Mouse (Mus musculus) CH12.LX (cell line): ENCODE results near the gene Rabac1. TPM values are rescaled to one million over a fixed set of nuclear protein-coding genes. Genes with fewer than 3 reads are reported as not detected.

Experiments
- DNase-seq: peaks from one replicate; pipeline ENCODE4 v3.0.0-alpha.2; 2013; ENCODE audit errors: extremely low read depth
- H3K27ac ChIP-seq: 2 replicates; pipeline ENCODE4 v1.5.1; 2012; ENCODE audit warnings: low read depth, mild to moderate bottlenecking, control low read depth, moderate library complexity; ENCODE audit not compliant: insufficient read depth
- H3K27me3 ChIP-seq: replicated peaks from 2 replicates; pipeline ENCODE3; 2012; ENCODE audit warnings: inconsistent platforms
- H3K36me3 ChIP-seq, 2 experiments: replicated peaks in 1 of 2; 2 replicates each; pipeline versions ENCODE3 to v1.6.1; 2012; ENCODE audit warnings: inconsistent platforms in 1 of 2, low read length in 1 of 2, mild to moderate bottlenecking in 1 of 2, mixed read lengths in 1 of 2, moderate library complexity in 1 of 2; ENCODE audit not compliant: control insufficient read depth in 1 of 2, insufficient read depth in 1 of 2
- H3K4me1 ChIP-seq, 2 experiments: 2 replicates each; pipeline ENCODE4 v1.6.1; 2012; ENCODE audit warnings: inconsistent platforms in 1 of 2, moderate library complexity in 1 of 2; ENCODE audit not compliant: insufficient read depth in 2 of 2, control insufficient read depth in 1 of 2
- H3K4me2 ChIP-seq: 2 replicates; pipeline ENCODE4 v1.6.1; 2012; ENCODE audit warnings: low read depth, mild to moderate bottlenecking, control low read depth; ENCODE audit not compliant: poor library complexity, insufficient read depth, severe bottlenecking
- H3K4me3 ChIP-seq, 3 experiments: fragments of 150-350 bp in 1 of 3; sonication (generic) in 1 of 3; replicated peaks in 1 of 3; 2 replicates each; pipeline versions ENCODE3 to v1.5.1; 2011 to 2012; ENCODE audit warnings: low read depth in 2 of 3, low read length in 2 of 3, mild to moderate bottlenecking in 2 of 3, moderate library complexity in 2 of 3, control low read depth in 1 of 3, improper control_type of control experiment in 1 of 3, inconsistent platforms in 1 of 3, mixed read lengths in 1 of 3; ENCODE audit not compliant: poor library complexity in 1 of 3
- H3K79me2 ChIP-seq: replicated peaks from 2 replicates; pipeline ENCODE4 v1.6.1; 2012; ENCODE audit warnings: mild to moderate bottlenecking, moderate library complexity; ENCODE audit not compliant: control insufficient read depth, poor library complexity, insufficient read depth, severe bottlenecking; ENCODE audit errors: extremely low read depth
- H3K9ac ChIP-seq: 2 replicates; pipeline ENCODE4 v1.6.1; 2012; ENCODE audit warnings: low read depth, mild to moderate bottlenecking, control low read depth, moderate library complexity; ENCODE audit not compliant: insufficient read depth
- H3K9me3 ChIP-seq: replicated peaks from 2 replicates; pipeline ENCODE3; 2012; ENCODE audit warnings: low read length, inconsistent platforms, mixed read lengths
- BHLHE40 ChIP-seq: IDR thresholded peaks from 2 replicates; pipeline ENCODE4 v1.6.1; 2011; ENCODE audit warnings: mild to moderate bottlenecking, low read depth, low read length, improper control_type of control experiment
- CHD1 ChIP-seq: IDR thresholded peaks from 2 replicates; pipeline ENCODE4 v1.6.1; 2012; ENCODE audit warnings: low read depth, low read length, improper control_type of control experiment, inconsistent platforms
- CHD2 ChIP-seq: IDR thresholded peaks from 2 replicates; pipeline ENCODE4 v1.6.1; 2011; ENCODE audit warnings: low read length, improper control_type of control experiment
- CTCF ChIP-seq, 2 experiments: IDR thresholded peaks in 1 of 2; conservative IDR thresholded peaks in 1 of 2; 2 replicates each; pipeline ENCODE4 v1.5.1; 2011 to 2012; ENCODE audit warnings: low read depth in 2 of 2, low read length in 2 of 2, improper control_type of control experiment in 1 of 2, inconsistent platforms in 1 of 2, mild to moderate bottlenecking in 1 of 2, moderate library complexity in 1 of 2
- E2F4 ChIP-seq: IDR thresholded peaks from 2 replicates; pipeline ENCODE4 v1.6.1; 2011; ENCODE audit warnings: low read depth, low read length, improper control_type of control experiment; ENCODE audit not compliant: insufficient replicate concordance
- EP300 ChIP-seq: IDR thresholded peaks from 2 replicates; pipeline ENCODE4 v1.6.1; 2011; ENCODE audit warnings: low read length, improper control_type of control experiment
- ETS1 ChIP-seq: conservative IDR thresholded peaks from 2 replicates; pipeline ENCODE4 v1.6.1; 2012; ENCODE audit warnings: low read depth, mild to moderate bottlenecking, inconsistent platforms, low read length, improper control_type of control experiment, moderate library complexity
- GABPA ChIP-seq: IDR thresholded peaks from 2 replicates; pipeline ENCODE4 v1.6.1; 2012; ENCODE audit warnings: low read depth, low read length, improper control_type of control experiment, inconsistent platforms; ENCODE audit not compliant: insufficient replicate concordance
- HCFC1 ChIP-seq: IDR thresholded peaks from 2 replicates; pipeline ENCODE4 v1.6.1; 2012; ENCODE audit warnings: low read depth, mild to moderate bottlenecking, inconsistent platforms, low read length, improper control_type of control experiment
- JUND ChIP-seq: conservative IDR thresholded peaks from 2 replicates; pipeline ENCODE4 v1.6.1; 2011; ENCODE audit warnings: low read depth, low read length, improper control_type of control experiment
- KAT2A ChIP-seq: IDR thresholded peaks from 2 replicates; pipeline ENCODE4 v1.6.1; 2012; ENCODE audit warnings: low read length, improper control_type of control experiment, inconsistent platforms; ENCODE audit not compliant: insufficient replicate concordance
- MAFK ChIP-seq: IDR thresholded peaks from 2 replicates; pipeline ENCODE4 v1.6.1; 2011; ENCODE audit warnings: low read length, improper control_type of control experiment; ENCODE audit not compliant: insufficient replicate concordance
- MAX ChIP-seq: IDR thresholded peaks from 2 replicates; pipeline ENCODE4 v1.6.1; 2011; ENCODE audit warnings: low read length, improper control_type of control experiment
- MAZ ChIP-seq: IDR thresholded peaks from 2 replicates; pipeline ENCODE4 v1.6.1; 2012; ENCODE audit warnings: low read depth, mild to moderate bottlenecking, inconsistent platforms, low read length, improper control_type of control experiment, moderate library complexity
- MEF2A ChIP-seq: IDR thresholded peaks from 2 replicates; pipeline ENCODE4 v1.6.1; 2014; ENCODE audit warnings: low read depth, mild to moderate bottlenecking, inconsistent platforms, low read length, improper control_type of control experiment, borderline replicate concordance
- MYC ChIP-seq: IDR thresholded peaks from 2 replicates; pipeline ENCODE4 v1.6.1; 2011; ENCODE audit warnings: low read depth, mild to moderate bottlenecking, improper control_type of control experiment, low read length
- NELFE ChIP-seq: IDR thresholded peaks from 2 replicates; pipeline ENCODE4 v1.6.1; 2011; ENCODE audit warnings: low read depth, low read length, improper control_type of control experiment
- RAD21 ChIP-seq: IDR thresholded peaks from 2 replicates; pipeline ENCODE4 v1.6.1; 2011; ENCODE audit warnings: low read depth, mild to moderate bottlenecking, low read length, improper control_type of control experiment, moderate library complexity
- SIN3A ChIP-seq: IDR thresholded peaks from 2 replicates; pipeline ENCODE4 v1.6.1; 2012; ENCODE audit warnings: low read length, improper control_type of control experiment, inconsistent platforms
- SMC3 ChIP-seq: IDR thresholded peaks from 2 replicates; pipeline ENCODE4 v1.6.1; 2011; ENCODE audit warnings: low read depth, low read length, improper control_type of control experiment
- TCF12 ChIP-seq: IDR thresholded peaks from 2 replicates; pipeline ENCODE4 v1.6.1; 2014; ENCODE audit warnings: low read depth, mild to moderate bottlenecking, inconsistent platforms, low read length, improper control_type of control experiment
- UBTF ChIP-seq: IDR thresholded peaks from 2 replicates; pipeline ENCODE4 v1.6.1; 2012; ENCODE audit warnings: low read depth, mild to moderate bottlenecking, inconsistent platforms, low read length, improper control_type of control experiment, moderate library complexity
- USF1 ChIP-seq: IDR thresholded peaks from 2 replicates; pipeline ENCODE4 v1.6.1; 2014; ENCODE audit warnings: low read depth, mild to moderate bottlenecking, inconsistent platforms, low read length, improper control_type of control experiment
- ZC3H11A ChIP-seq: IDR thresholded peaks from 2 replicates; pipeline ENCODE4 v1.6.1; 2012; ENCODE audit warnings: low read depth, mild to moderate bottlenecking, inconsistent platforms, low read length, improper control_type of control experiment
- ZKSCAN1 ChIP-seq: IDR thresholded peaks from 2 replicates; pipeline ENCODE4 v1.6.1; 2012; ENCODE audit warnings: low read depth, inconsistent platforms, low read length, improper control_type of control experiment, borderline replicate concordance
- ZNF384 ChIP-seq: IDR thresholded peaks from 2 replicates; pipeline ENCODE4 v1.6.1; 2012; ENCODE audit warnings: low read depth, low read length, improper control_type of control experiment, inconsistent platforms
- dilution Hi-C: fragments of 300-500 bp; cut with MboI; formaldehyde crosslinking; loops from 2 replicates; pipeline ENCODE4 v1.14.3; 2020; ENCODE audit warnings: low sequenced_read_pairs; ENCODE audit not compliant: extremely low pct_unique_long_range_greater_than_20kb, extremely low pct_ligation_motif_present
- in situ Hi-C: fragments of 300-500 bp; cut with MboI; formaldehyde crosslinking; loops from 3 replicates; pipeline ENCODE4 v1.14.3; 2019; ENCODE audit warnings: low sequenced_read_pairs, low pct_ligation_motif_present, low pct_unique_long_range_greater_than_20kb, mixed read lengths
- polyA plus RNA-seq: library from polyadenylated mRNA; unstranded; fragments of >175 nt; gene quantifications from 2 replicates; pipeline ENCODE4 v1.2.1, GENCODE M21; 2012; ENCODE audit warnings: low read depth; ENCODE audit not compliant: insufficient read length
- total RNA-seq, 2 experiments: library from RNA; depleted of rRNA; stranded (reverse); fragments of 300-350 nt in 1 of 2; fragments of >200 nt in 1 of 2; gene quantifications; 2 replicates each; pipeline ENCODE4 v1.2.3; 2012 to 2014

The Rabac1 gene
- total and polyA plus RNA-seq, 3 experiments: 44.6 to 135 (median 70.5) TPM

DNA sequence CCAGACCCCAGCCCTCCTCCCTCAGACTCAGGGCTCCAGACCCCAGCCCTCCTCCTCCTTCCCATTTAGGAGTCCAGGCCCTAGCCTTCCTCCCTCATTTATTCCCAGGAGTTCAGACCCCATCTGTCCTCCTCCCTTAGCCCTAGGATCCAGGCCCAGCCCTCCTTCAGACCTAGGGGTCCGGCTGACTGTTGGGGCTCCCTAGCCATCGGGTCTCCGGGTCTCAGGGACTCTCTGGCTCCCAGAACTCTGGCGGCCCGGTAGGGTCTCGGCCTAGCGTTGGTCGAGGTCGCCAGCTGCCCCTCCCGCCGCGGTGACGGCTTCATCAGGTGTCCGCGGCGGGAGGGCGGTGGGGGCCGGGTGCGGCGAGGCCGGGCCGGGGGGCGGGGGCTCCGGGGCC is 18.6 kb downstream of the Rabac1 start:
- H3K79me2 ChIP-seq: no peaks in the 10 kb centered on the region
- TF ChIP-seq CHD1 (no peak), ZKSCAN1 (no peak), EP300 (no peak), TCF12 (no peak), MYC (no peak), GABPA (no peak), RAD21 (no peak), ZNF384 (no peak), HCFC1 (no peak), MEF2A (no peak), BHLHE40 (no peak), KAT2A (no peak), JUND (no peak), CHD2 (no peak), USF1 (no peak), CTCF (conservative IDR thresholded peaks at IDR 0.05 in 1 of 2, IDR thresholded peaks at IDR 0.05 in 1 of 2; ENCODE audit: low read depth in 2 of 2, low read length in 2 of 2) (no peak), ETS1 (no peak)

GRCm38 (mm10) chr7:24949958-24950623 is 22.5 kb downstream of the Rabac1 start:
- no peak for TF ChIP-seq ZNF384
- TF ChIP-seq RAD21: peak; percentile 63
- no peak for TF ChIP-seq MAX
- TF ChIP-seq MAZ: peak; percentile 60; the same call in 1 of the 2 replicates
- TF ChIP-seq SIN3A: peak; percentile 67; the same call in 1 of the 2 replicates
- no peak for TF ChIP-seq MAFK
- TF ChIP-seq ZC3H11A: peak; percentile 8; the same call in 1 of the 2 replicates
- peak; percentile 24; the same call in 1 of the 2 replicates for TF ChIP-seq NELFE
- TF ChIP-seq E2F4: no peak
- TF ChIP-seq UBTF: no peak
- peak; percentile 79 for TF ChIP-seq SMC3
- peak in 1 of 2 experiments; percentile 88; a peak in 3 of 4 replicates for TF ChIP-seq CTCF (conservative IDR thresholded peaks at IDR 0.05 in 1 of 2, IDR thresholded peaks at IDR 0.05 in 1 of 2; ENCODE audit: low read depth in 2 of 2, low read length in 2 of 2)
- TF ChIP-seq TCF12: no peak
- Histone ChIP-seq H3K27me3 (peaks cover 85% of the 10 kb centered on the region), H3K9ac (no peak overlapping the region), H3K36me3 (no peaks in the 10 kb centered on the region), H3K4me1 (peaks cover 2 to 7% of the 10 kb centered on the region in 2 experiments), H3K79me2 (no peaks in the 10 kb centered on the region), H3K27ac (no peak overlapping the region), H3K4me2 (0 out of 2 replicates have a peak overlapping the region, but pooled peaks have one; percentile 41), H3K9me3 (peaks cover 6% of the 10 kb centered on the region), H3K4me3 (no peak overlapping the region)
- peak; percentile 63 for DNase-seq
- dilution Hi-C loops: no loop called here
- in situ Hi-C loops: loop anchor here (5.0 kb wide), 1 partner anchor 63 kb away; no protein-coding TSS in a partner anchor

More for the DNA sequence above, 18.6 kb downstream of the Rabac1 start:
- Histone ChIP-seq H3K27ac (no peak overlapping the region), H3K4me3 (peak overlapping the region in 1 of 3 experiments; percentile 26), H3K4me2 (peak overlapping the region; percentile 70), H3K9ac (peak overlapping the region; percentile 63; the same call in 1 of the 2 replicates), H3K4me1 (peaks cover 0 to 7% of the 10 kb centered on the region in 2 experiments; a peak in 2 of 4 replicates), H3K9me3 (peaks cover 9% of the 10 kb centered on the region), H3K36me3 (no peaks in the 10 kb centered on the region), H3K27me3 (peaks cover 70% of the 10 kb centered on the region)
- DNase-seq: no peak
- in situ Hi-C loops: loop anchor here (5.0 kb wide), 1 partner anchor 67 kb away; no protein-coding TSS in a partner anchor
- dilution Hi-C loops: no loop called here
